Mouse (Mus musculus) brown adipose tissue, adult 24 weeks (tissue): ENCODE data around the gene Atmin. TPM values are rescaled to one million over a fixed set of nuclear protein-coding genes. Genes with fewer than 3 reads are reported as not detected.

ENCODE experiments used
- H3K27ac ChIP-seq: fragments of 200-500 bp; replicated peaks from 2 replicates; pipeline ENCODE4 v1.5.1; 2012; ENCODE audit warnings: low read depth, mild to moderate bottlenecking, low read length
- H3K4me1 ChIP-seq: fragments of 200-500 bp; 2 replicates; pipeline ENCODE4 v1.6.1; 2012; ENCODE audit warnings: low read length, mixed read lengths; ENCODE audit not compliant: control insufficient read depth, insufficient read depth, insufficient read length
- H3K4me3 ChIP-seq: fragments of 200-500 bp; 2 replicates; pipeline ENCODE4 v1.5.1; 2012; ENCODE audit warnings: low read depth, mild to moderate bottlenecking, low read length, moderate library complexity; ENCODE audit not compliant: insufficient read depth
- polyA plus RNA-seq: library from polyadenylated mRNA; stranded (reverse); fragments of >200 nt; gene quantifications from 2 replicates; pipeline ENCODE4 v1.2.4, GENCODE M21; 2012; ENCODE audit not compliant: missing spikeins, insufficient read depth, insufficient read length

The Atmin gene
- polyA plus RNA-seq, 1 experiment = 8.7 TPM

GRCm38 (mm10) chr8:116978631-116979256 is 35.6 kb downstream of the Atmin start, which contains the start of gene 1700030J22Rik:
Gene 1700030J22Rik (minus strand): TSS chr8:116978959.
- 0 out of 2 replicates have a peak, but pooled peaks cover 2% of the 10 kb centered on the region for H3K4me1 ChIP-seq
- peak within 1 kb of the TSS; percentile 86 for H3K4me3 ChIP-seq
- H3K27ac ChIP-seq = 0 out of 2 replicates have a peak within 1 kb of the TSS, but pooled peaks have one; percentile 1

GRCm38 (mm10) chr8:116980117-116980516 is 36.9 kb downstream of the Atmin start:
- H3K4me3 ChIP-seq = no peak overlapping the region
- no peak overlapping the region for H3K27ac ChIP-seq
- H3K4me1 ChIP-seq = 0 out of 2 replicates have a peak, but pooled peaks cover 2% of the 10 kb centered on the region

GRCm38 (mm10) chr8:116989842-116990241 is 46.6 kb downstream of the Atmin start:
- Histone ChIP-seq H3K4me1 (no peaks in the 10 kb centered on the region), H3K27ac (no peak overlapping the region), H3K4me3 (no peak overlapping the region)

GRCm38 (mm10) chr8:116991241-116991640 is 48.0 kb downstream of the Atmin start:
- Histone ChIP-seq H3K4me3 (no peak overlapping the region), H3K27ac (peak overlapping the region; percentile 64), H3K4me1 (no peaks in the 10 kb centered on the region)

- peak overlapping the region; percentile 85 for H3K4me3 ChIP-seq
- no peaks in the 10 kb centered on the region for H3K4me1 ChIP-seq
- H3K27ac ChIP-seq = no peak overlapping the region; the same call in 1 of the 2 replicates
Measured at GRCm38 (mm10) chr8:116992176-116992971, 49.2 kb downstream of the Atmin start.

- no peaks in the 10 kb centered on the region for H3K4me1 ChIP-seq
- H3K4me3 ChIP-seq = peak within 1 kb of the TSS; percentile 85
- H3K27ac ChIP-seq = peak within 1 kb of the TSS; percentile 18; the same call in 1 of the 2 replicates
Measured at GRCm38 (mm10) chr8:116993095-116993867, 50.1 kb downstream of the Atmin start, which contains the start of gene Gcsh. Gene Gcsh (minus strand): TSS chr8:116993537.

GRCm38 (mm10) chr8:116994016-116994716 is 51.0 kb downstream of the Atmin start:
- Histone ChIP-seq H3K4me1 (no peaks in the 10 kb centered on the region), H3K27ac (no peak overlapping the region), H3K4me3 (peak overlapping the region; percentile 61)

Other genes starting within 250 kb of the Atmin start
- gene Cdyl2, start 210.4 kb upstream of the Atmin start, polyA plus RNA-seq = 2.0 and 3.6 TPM in 2 replicates
- 81.1 and 117 TPM in 2 replicates for gene Cmc2, start 21.9 kb upstream of the Atmin start, polyA plus RNA-seq
- gene Cenpn, start 21.7 kb upstream of the Atmin start, polyA plus RNA-seq = 1.5 and 2.1 TPM in 2 replicates
- 0.36 and 0.58 TPM in 2 replicates for gene 1700030J22Rik, start 35.6 kb downstream of the Atmin start, polyA plus RNA-seq
- gene Gcsh, start 50.1 kb downstream of the Atmin start, polyA plus RNA-seq = 205 and 234 TPM in 2 replicates
- gene Pkd1l2, start 139.1 kb downstream of the Atmin start, polyA plus RNA-seq = not detected in 2 replicates
- gene Bco1, start 152.5 kb downstream of the Atmin start, polyA plus RNA-seq = not detected in 2 replicates
- gene Gan, start 214.7 kb downstream of the Atmin start, polyA plus RNA-seq = 2.2 and 3.1 TPM in 2 replicates